Mouse (Mus musculus): ENCODE measurements around the gene Spindoc. TPM values are rescaled to one million over a fixed set of nuclear protein-coding genes. Genes with fewer than 3 reads are reported as not detected.

The Spindoc gene
- 10 to 100 TPM; 11.8 to 17.2 TPM for total RNA-seq (2021)
- long read RNA-seq, experiment 1, transcript Spindoc-201 (6 exons, 3,152 nt): major isoform, 11 of 16 reads
- long read RNA-seq, experiment 1, partial matches to known transcripts: 1 of 16 reads
- long read RNA-seq, experiment 1, other reads (novel, unspliced or antisense): 3 of 16 reads
- long read RNA-seq, experiment 2, partial matches to known transcripts: 0 of 5 reads
- long read RNA-seq, experiment 2, other reads (novel, unspliced or antisense): 3 of 5 reads

- peak; percentile 99 for DNase-seq
Measured at GRCm38 (mm10) chr19:7382903-7383865, at the start of gene Spindoc. Spindoc (minus strand) TSS chr19:7382994.

- DNase-seq: no peak
Measured at GRCm38 (mm10) chr19:7425398-7425775, 42.6 kb upstream of the Spindoc start.

GRCm38 (mm10) chr19:7424590-7425397 is 42.0 kb upstream of the Spindoc start:
- DNase-seq: no peak

- no peak for DNase-seq
Measured at GRCm38 (mm10) chr19:7424131-7424530, 41.3 kb upstream of the Spindoc start.

GRCm38 (mm10) chr19:7423656-7424030 is 40.8 kb upstream of the Spindoc start:
- DNase-seq: no peak

GRCm38 (mm10) chr19:7423028-7423655 is 40.3 kb upstream of the Spindoc start:
- peak; percentile 86 for DNase-seq

GRCm38 (mm10) chr19:7422656-7423027 is 39.8 kb upstream of the Spindoc start:
- no peak for DNase-seq

GRCm38 (mm10) chr19:7421602-7422591 is 39.1 kb upstream of the Spindoc start:
- DNase-seq: peak; percentile 54

- DNase-seq: no peak
Measured at GRCm38 (mm10) chr19:7420841-7421601, 38.2 kb upstream of the Spindoc start.

- DNase-seq: no peak
Measured at GRCm38 (mm10) chr19:7420108-7420507, 37.3 kb upstream of the Spindoc start.

GRCm38 (mm10) chr19:7419134-7419533 is 36.3 kb upstream of the Spindoc start:
- no peak for DNase-seq

GRCm38 (mm10) chr19:7417911-7418849 is 35.4 kb upstream of the Spindoc start:
- DNase-seq: peak; percentile 88

- peak; percentile 75 for DNase-seq
Measured at GRCm38 (mm10) chr19:7416834-7417735, 34.3 kb upstream of the Spindoc start, which contains the start of gene 2700081O15Rik. 2700081O15Rik (plus strand) TSS chr19:7417625.

GRCm38 (mm10) chr19:7415916-7416833 is 33.4 kb upstream of the Spindoc start:
- DNase-seq: no peak

GRCm38 (mm10) chr19:7412361-7412760 is 29.6 kb upstream of the Spindoc start:
- DNase-seq: no peak

- peak; percentile 12 for DNase-seq
Measured at GRCm38 (mm10) chr19:7404623-7405229, 21.9 kb upstream of the Spindoc start.

All from gastrocnemius, postnatal 10 days (tissue).